Mouse (Mus musculus): ENCODE data around the gene Lcorl. TPM values are rescaled to one million over a fixed set of nuclear protein-coding genes. Genes with fewer than 3 reads are reported as not detected.

Gene Lcorl
- polyA plus RNA-seq (2012; rRNA removed; ENCODE audit: low replicate concordance): 1.1 and 1.3 TPM in 2 replicates

GRCm38 (mm10) chr5:45857254-45858011 is at the start of gene Lcorl:
Gene Lcorl (minus strand): TSS chr5:45857615.

GRCm38 (mm10) chr5:45669598-45670279 is 187.7 kb downstream of the Lcorl start, which contains the start of gene Ncapg:
Gene Ncapg (plus strand): TSS chr5:45669919.

Other genes starting within 250 kb of the Lcorl start
- gene Fam184b, start 218.0 kb downstream of the Lcorl start, polyA plus RNA-seq (2012; rRNA removed; ENCODE audit: low replicate concordance): 0.01 and 0.05 TPM in 2 replicates
- gene Ncapg, start 187.7 kb downstream of the Lcorl start, polyA plus RNA-seq (2012; rRNA removed; ENCODE audit: low replicate concordance): 0.19 and 0.26 TPM in 2 replicates

Measured in mammary gland, adult 2 months (tissue).